Mouse (Mus musculus): ENCODE results near the gene Vwa2.

Gene Vwa2

DNA sequence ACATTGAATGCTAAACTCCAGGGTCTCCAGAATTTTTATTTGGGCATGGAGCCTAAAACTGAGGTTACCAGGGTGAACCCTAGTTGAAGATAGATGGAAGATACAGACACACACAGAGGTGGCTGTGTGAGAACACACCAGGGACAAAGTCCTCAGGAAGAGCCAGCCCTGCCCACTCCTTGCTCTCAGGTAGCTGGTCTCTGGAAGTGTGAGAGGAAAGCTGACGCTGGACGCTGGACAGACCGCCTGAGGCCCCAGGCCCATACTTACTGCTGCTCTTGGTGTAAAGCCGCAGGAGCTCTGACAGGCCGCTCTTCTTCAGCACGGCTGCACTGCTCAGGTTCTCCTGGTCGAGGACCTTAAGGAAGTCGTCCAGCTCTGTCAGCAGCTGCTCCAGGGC lies 75.8 kb downstream of the Vwa2 start:
- DNase-seq = peak in 1 of 2 experiments; percentile 51

DNA sequence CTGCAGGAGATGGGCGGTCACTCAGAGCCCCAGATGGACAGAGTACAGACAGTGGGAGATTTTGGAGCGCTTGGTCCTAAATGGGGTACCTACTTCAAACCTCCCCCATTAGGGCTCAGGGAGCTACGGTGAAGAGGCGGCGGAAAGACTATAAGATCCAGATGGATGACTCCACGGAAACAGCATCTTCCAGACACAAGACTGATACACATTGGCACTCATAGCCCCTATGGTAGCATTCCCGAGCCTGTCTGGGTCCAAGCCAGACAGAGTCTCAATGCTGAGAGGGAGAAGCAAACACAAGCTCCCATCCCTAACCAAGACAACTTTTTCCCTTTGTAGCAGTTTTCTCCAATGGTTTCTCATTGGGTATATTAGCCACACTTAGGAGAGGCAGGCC lies 76.8 kb downstream of the Vwa2 start:
- no peak for DNase-seq

DNA sequence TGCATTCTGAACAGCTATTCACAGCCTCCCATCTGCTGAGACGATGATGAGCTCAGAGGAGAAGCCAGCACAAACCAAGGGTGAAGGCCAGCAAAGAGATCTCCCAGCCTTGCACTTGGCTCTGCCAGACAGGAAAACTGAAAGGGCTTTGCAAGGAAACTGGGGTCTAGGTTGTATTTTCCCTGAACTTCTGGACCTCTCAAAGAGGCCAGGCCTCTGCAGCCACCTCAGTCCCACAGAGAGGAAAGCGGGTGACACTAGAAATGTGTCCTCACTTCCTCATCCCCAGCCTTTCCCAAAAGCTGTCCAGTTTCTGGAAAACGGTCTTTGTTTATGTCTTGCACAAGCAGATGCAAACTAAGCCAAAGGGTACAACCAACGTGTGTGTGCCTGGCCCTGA lies 79.8 kb downstream of the Vwa2 start:
- DNase-seq = peak; percentile 29 to 32

DNA sequence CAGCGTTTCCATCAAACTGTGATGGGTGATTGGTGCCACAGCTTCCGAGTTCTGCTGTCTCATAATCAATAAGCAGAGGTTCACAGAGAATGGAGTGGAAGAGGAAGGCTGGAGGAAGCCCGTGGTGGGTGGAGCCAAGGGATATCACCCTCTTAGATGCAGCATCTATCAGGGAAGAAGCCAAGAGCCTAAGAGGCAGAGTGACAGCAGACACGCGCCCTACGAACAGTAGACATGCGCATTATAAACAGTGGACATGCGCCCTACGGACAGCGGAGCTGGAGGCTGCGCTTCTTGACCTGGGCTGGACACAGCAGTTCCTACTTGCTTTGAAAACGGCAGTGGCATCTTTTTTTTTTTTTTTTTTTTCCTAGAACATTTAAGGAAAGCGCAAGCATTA lies 80.8 kb downstream of the Vwa2 start:
- DNase-seq = no peak

DNA sequence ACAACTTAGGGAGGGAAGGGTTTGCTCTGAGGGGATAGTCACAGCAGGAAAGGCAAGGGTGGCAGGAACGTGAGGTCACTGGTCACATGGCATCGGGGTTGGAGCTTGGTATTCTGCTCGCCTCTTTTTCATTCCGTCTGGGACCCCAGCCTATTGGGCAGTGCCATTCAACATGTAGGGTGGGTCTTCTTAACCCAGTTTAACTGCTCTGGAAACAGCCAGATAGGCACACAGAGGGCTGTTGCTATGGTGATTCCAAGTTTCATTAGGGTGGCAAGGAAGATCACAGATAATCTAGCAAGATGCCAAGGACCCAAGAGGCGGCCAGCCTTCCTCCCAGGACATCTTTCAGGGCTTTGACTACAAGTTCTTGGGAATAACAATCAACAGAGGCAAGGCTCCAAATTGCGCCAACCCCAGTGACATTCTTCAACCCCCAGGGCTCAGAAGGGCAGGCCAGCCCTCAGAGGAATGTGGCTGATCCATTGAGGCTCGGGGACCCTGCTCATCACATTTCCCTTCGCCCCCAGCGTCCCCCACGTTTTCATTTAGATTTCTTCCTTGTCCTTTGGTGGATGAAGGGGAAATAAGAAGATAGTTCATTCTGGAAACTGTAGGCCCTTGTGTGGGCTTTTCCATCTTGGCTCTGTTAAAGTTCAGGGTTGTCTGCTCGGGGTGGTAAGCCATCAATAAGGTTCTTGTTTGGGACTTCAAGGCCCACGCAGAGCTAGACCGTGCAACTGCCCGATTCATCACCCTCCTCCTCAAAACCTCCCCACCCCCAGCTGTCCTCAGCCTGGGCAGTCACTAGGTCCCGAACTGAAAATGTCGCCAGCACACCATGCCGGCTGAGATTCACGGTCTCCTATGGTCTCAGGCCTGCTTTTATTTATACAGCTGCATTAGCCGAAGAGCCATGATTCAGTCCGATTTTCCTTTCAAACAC lies 81.8 kb downstream of the Vwa2 start:
- no peak for DNase-seq

DNA sequence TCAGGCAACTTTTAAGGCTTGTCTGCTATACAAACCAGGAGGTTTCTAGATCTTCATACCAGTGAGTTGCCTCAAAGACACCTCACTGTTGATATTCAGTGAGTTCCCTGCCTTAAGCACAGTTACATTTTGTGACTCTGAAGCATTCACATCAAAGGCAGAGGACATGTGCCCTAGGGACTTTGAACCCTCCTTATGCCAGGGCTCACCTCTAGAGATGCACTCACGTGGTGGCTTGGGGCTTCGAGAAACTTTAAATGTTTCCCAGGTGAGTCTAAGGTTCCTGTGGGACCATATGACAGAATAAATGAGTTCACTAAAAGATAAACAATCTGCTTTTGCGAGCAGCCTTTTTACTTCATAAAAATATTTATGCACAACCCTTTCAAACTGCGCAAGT lies 84.0 kb downstream of the Vwa2 start:
- peak; percentile 66 to 68 for DNase-seq

DNA sequence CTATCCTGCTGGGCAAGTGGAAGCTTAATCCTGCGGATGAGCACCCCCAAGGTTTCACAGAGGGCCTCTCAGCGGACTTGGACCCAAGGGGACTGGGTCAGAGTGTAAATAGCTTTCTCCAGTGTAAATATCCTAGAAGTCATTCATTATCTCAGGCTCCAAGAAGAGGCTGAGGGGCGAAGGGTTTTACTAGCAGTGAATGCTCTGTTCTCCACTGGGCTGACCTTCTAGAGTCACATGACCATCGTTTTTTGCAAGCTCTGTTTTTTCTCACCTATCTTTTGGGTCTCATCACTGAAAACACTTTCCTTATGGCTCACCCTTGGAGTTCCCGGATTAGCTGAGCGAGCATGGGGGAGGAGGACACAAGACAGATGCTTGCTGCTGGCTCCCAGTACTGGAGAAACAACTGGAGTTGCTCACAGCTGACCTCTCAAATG lies 84.6 kb downstream of the Vwa2 start:
- DNase-seq = peak; percentile 72 to 88

DNA sequence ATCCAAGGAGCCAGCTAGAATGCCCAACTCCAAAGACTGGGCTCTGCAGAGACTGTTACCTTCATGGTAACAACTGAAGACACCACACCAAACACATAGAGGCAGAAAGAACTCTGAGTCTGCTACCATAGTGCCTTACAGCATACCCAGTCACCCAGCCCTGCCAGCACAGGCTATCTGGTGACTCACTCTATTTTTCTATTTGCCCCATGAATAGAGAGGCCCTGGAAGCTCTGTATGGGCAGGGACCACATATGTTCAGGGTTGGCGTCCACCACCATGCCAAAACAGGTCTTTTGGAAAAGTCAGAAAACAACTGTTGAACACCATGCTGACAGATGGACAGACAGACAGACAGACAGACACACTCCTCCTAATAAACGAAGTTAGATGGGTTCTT lies 85.0 kb downstream of the Vwa2 start:
- DNase-seq = no peak

DNA sequence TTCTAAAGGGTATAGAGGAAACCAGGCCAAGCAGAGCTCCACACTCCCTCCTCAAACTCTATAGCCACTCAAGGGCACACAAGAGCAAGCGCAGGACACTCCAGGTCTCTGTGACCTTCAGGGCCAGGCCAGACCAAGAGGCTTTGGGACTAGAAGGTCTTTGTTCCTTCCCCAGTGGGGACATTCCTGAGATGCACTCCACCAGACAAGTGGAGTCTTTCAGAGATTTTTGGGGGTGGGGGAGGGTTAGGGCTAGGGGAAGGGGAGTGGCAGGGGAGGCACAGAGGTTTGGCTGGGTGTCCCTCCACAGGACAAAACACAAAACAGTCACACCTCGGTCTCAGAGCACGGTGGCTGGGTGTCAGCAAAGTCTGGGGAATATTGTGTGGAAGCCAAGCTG lies 85.6 kb downstream of the Vwa2 start:
- no peak for DNase-seq

Data from kidney, postnatal 36 days (tissue).